Mouse (Mus musculus) limb, embryonic 13.5 days (tissue): ENCODE results near the gene H13. TPM values are rescaled to one million over a fixed set of nuclear protein-coding genes. Genes with fewer than 3 reads are reported as not detected.
"Not testable (repeated sequence)": the region's sequence is repeated elsewhere in the genome, so short reads cannot be mapped to it uniquely, and the experiment has no call there.

Experiments used
- ATAC-seq: fragments of 200-750 bp; cut with Nextera tagmentation; 2 replicates; pipeline ENCODE4 v1.8.0; 2017; ENCODE audit warnings: low read depth, moderate number of reproducible peaks, moderate TSS enrichment; ENCODE audit not compliant: low FRiP score
- H3K27ac ChIP-seq: fragments of 300-500 bp; sonication (generic); 2 replicates; pipeline ENCODE4 v1.5.1; 2015; ENCODE audit warnings: inconsistent platforms, mild to moderate bottlenecking, moderate library complexity
- H3K27me3 ChIP-seq: fragments of 300-500 bp; sonication (generic); 2 replicates; pipeline ENCODE4 v1.6.1; 2015; ENCODE audit warnings: mild to moderate bottlenecking, inconsistent platforms
- H3K36me3 ChIP-seq: fragments of 300-500 bp; sonication (generic); 2 replicates; pipeline ENCODE4 v1.6.1; 2015; ENCODE audit warnings: inconsistent platforms, mild to moderate bottlenecking, moderate library complexity
- H3K4me1 ChIP-seq: fragments of 300-500 bp; sonication (generic); 2 replicates; pipeline ENCODE4 v1.6.1; 2015; ENCODE audit warnings: inconsistent platforms
- H3K4me2 ChIP-seq: fragments of 300-500 bp; sonication (generic); replicated peaks from 2 replicates; pipeline ENCODE4 v1.6.1; 2015; ENCODE audit warnings: inconsistent platforms, mild to moderate bottlenecking, moderate library complexity
- H3K4me3 ChIP-seq: fragments of 300-500 bp; sonication (generic); 2 replicates; pipeline ENCODE4 v1.5.1; 2015; ENCODE audit warnings: moderate library complexity, mild to moderate bottlenecking, inconsistent platforms
- H3K9ac ChIP-seq: fragments of 300-500 bp; sonication (generic); 2 replicates; pipeline ENCODE4 v1.6.1; 2015; ENCODE audit warnings: mild to moderate bottlenecking, inconsistent platforms
- H3K9me3 ChIP-seq: fragments of 300-500 bp; sonication (generic); 2 replicates; pipeline ENCODE4 v1.6.1; 2016; ENCODE audit warnings: inconsistent platforms
- WGBS: fragments of 180-500 bp; shearing (Covaris S2); methylation state at CpG from one replicate; pipeline ENCODE4 v1.1.7; 2015; 5-methylcytosine and 5-hydroxymethylcytosine counted together
- polyA plus RNA-seq: library from polyadenylated mRNA; unstranded; fragments of >200 nt; fragmentation: Nextera tagmentation; extraction: Ambion mirVana; gene quantifications from 2 replicates; pipeline ENCODE4 v1.2.1, GENCODE M21; 2015

H13 gene
- polyA plus RNA-seq, 1 experiment from 2014 or later: 159 TPM

DNA sequence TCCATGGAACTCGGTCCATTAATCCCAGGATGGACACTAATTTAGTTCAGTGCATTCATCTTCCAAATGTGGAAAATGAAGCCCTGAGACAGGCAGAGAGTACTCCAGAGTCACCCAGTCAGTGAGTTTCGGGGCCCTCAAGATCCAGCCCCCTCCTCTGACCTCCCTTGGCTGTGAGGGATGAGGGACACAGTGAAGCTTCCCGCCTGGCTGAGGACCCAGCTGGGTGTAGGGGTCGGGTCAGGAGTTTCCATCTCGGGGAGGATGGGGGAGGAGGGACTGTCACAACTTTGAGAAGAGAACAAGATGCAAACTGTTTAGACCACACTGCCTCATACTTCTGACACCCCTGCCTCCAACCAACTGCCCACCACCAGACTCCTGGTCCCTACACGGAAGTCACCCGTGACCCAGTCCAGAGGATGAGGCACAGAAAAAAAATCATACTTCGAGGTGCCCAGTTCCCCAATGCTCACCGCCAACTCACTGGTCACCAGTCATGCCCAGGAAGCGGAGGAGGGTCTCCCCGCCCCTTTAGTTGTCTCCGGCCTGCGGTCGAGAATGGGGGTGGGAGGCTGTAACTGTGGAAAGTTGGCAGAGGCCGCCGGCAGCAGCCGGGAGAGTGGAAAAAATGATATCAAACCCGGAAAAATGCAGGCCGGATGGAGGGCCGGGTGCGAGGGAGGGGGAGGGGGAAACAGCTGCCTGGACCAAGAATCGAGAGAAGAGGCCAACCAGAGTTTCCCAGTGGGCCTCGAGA, 32.8 kb upstream of the H13 start:
- Histone ChIP-seq H3K27ac (peak overlapping the region; percentile 58; the same call in 1 of the 2 replicates), H3K9ac (no peak overlapping the region), H3K9me3 (no peaks in the 10 kb centered on the region), H3K27me3 (peaks cover 8% of the 10 kb centered on the region; the same call in 1 of the 2 replicates), H3K36me3 (no peaks in the 10 kb centered on the region), H3K4me2 (0 out of 2 replicates have a peak overlapping the region, but pooled peaks have one; percentile 9), H3K4me3 (no peak overlapping the region), H3K4me1 (peaks cover 26% of the 10 kb centered on the region)
- ATAC-seq: no peak
- 69% methylated on average over 23 of the region's 23 CpGs for WGBS

DNA sequence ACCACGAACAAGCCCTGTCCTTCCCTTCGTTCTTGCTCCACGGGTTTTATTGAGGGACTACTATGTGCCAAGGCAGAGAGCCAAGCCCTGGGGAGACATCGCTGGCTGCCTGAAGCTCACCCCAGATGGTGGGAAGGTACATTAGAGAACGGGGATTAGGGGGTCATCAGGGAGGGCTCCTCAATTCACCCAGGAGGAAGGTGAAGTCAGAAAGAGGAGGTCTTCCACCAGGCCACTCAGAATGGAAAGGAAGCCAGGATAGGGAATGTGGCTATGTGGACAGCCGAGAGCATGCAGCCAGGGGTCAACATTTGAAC, 32.3 kb upstream of the H13 start:
- H3K27ac ChIP-seq: peak overlapping the region; percentile 55; the same call in 1 of the 2 replicates
- 76% methylated on average over 6 of the region's 6 CpGs for WGBS
- H3K9me3 ChIP-seq: no peaks in the 10 kb centered on the region
- no peak overlapping the region for H3K9ac ChIP-seq
- H3K4me1 ChIP-seq: peaks cover 26% of the 10 kb centered on the region
- H3K4me2 ChIP-seq: no peak overlapping the region
- peaks cover 8% of the 10 kb centered on the region; the same call in 1 of the 2 replicates for H3K27me3 ChIP-seq
- ATAC-seq: no peak
- H3K36me3 ChIP-seq: no peaks in the 10 kb centered on the region
- H3K4me3 ChIP-seq: no peak overlapping the region

DNA sequence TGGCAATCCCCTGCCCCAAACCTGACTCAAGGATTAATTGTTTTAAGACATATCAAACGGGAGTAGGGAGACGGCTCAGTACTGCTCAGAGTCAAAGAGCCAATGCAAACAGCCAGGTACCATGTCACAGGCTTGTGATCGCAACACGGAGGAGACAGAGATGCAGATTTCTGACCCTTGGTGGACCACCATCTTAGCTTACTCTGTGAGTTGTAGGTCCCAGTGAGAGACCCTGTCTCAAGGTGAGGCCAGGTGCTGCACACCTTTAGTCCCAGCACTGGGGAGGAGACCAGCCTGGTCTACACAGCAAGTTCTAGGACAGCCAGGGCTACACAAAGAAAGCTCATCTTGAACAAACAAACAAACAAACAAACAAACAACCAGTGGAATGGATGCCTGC, 31.9 kb upstream of the H13 start:
- H3K36me3 ChIP-seq: no peaks in the 10 kb centered on the region
- H3K27me3 ChIP-seq: peaks cover 8% of the 10 kb centered on the region; the same call in 1 of the 2 replicates
- H3K4me1 ChIP-seq: peaks cover 22% of the 10 kb centered on the region
- no peak overlapping the region for H3K4me2 ChIP-seq
- WGBS: 80% methylated on average over 4 of the region's 4 CpGs
- no peak for ATAC-seq
- H3K4me3 ChIP-seq: no peak overlapping the region
- no peak overlapping the region for H3K27ac ChIP-seq
- no peaks in the 10 kb centered on the region for H3K9me3 ChIP-seq
- H3K9ac ChIP-seq: no peak overlapping the region

GRCm38 (mm10) chr2:152638865-152639264, 30.4 kb upstream of the H13 start:
- Histone ChIP-seq H3K9me3 (no peaks in the 10 kb centered on the region), H3K27me3 (peaks cover 5% of the 10 kb centered on the region; the same call in 1 of the 2 replicates), H3K27ac (no peak overlapping the region), H3K9ac (no peak overlapping the region), H3K36me3 (no peaks in the 10 kb centered on the region), H3K4me2 (no peak overlapping the region), H3K4me1 (peaks cover 12% of the 10 kb centered on the region; the same call in 1 of the 2 replicates), H3K4me3 (no peak overlapping the region)
- no peak for ATAC-seq
- WGBS: 63% methylated on average over 6 of the region's 6 CpGs

- Histone ChIP-seq H3K9ac (no peak overlapping the region), H3K4me3 (no peak overlapping the region), H3K36me3 (no peaks in the 10 kb centered on the region), H3K27me3 (peaks cover 1% of the 10 kb centered on the region; the same call in 1 of the 2 replicates), H3K4me1 (peaks cover 12% of the 10 kb centered on the region; the same call in 1 of the 2 replicates), H3K27ac (no peak overlapping the region; the same call in 1 of the 2 replicates), H3K4me2 (no peak overlapping the region), H3K9me3 (no peaks in the 10 kb centered on the region)
- ATAC-seq: no peak
- WGBS: 42% methylated on average over 11 of the region's 11 CpGs
Observed at GRCm38 (mm10) chr2:152639406-152640113, 29.7 kb upstream of the H13 start.

GRCm38 (mm10) chr2:152652901-152653620, 16.2 kb upstream of the H13 start:
- H3K36me3 ChIP-seq: no peaks in the 10 kb centered on the region
- 69% methylated on average over 10 of the region's 10 CpGs for WGBS
- no peak for ATAC-seq

GRCm38 (mm10) chr2:152653874-152654715, 15.2 kb upstream of the H13 start:
- no peaks in the 10 kb centered on the region for H3K9me3 ChIP-seq
- H3K27me3 ChIP-seq: no peaks in the 10 kb centered on the region
- no peak overlapping the region for H3K27ac ChIP-seq
- H3K36me3 ChIP-seq: no peaks in the 10 kb centered on the region
- WGBS: 44% methylated on average over 14 of the region's 14 CpGs
- H3K4me2 ChIP-seq: no peak overlapping the region
- ATAC-seq: no peak
- no peak overlapping the region for H3K9ac ChIP-seq
- no peaks in the 10 kb centered on the region for H3K4me1 ChIP-seq
- no peak overlapping the region for H3K4me3 ChIP-seq

More at GRCm38 (mm10) chr2:152652901-152653620, 16.2 kb upstream of the H13 start:
- Histone ChIP-seq H3K27me3 (no peaks in the 10 kb centered on the region), H3K4me2 (no peak overlapping the region), H3K9me3 (no peaks in the 10 kb centered on the region), H3K4me1 (no peaks in the 10 kb centered on the region), H3K27ac (no peak overlapping the region), H3K4me3 (no peak overlapping the region), H3K9ac (no peak overlapping the region)

DNA sequence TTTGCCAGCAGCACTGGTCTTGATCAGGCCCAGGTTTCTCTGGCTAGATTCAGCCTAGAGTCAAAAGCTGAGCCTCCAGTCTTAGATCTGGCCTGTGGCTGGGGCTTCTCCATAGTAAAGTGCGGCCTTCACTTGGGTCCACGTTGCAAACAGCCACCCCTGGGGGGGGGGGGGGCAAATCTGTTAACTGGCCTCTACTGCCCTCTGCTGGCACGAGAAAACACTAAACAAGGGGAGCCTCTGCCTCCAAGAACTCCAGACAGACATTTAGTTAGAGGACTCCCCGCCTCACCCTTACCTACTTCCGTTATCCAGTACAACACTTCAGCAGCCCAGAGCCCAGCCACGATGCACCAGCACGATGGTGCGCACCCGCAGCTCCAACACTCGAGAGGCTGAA, 11.9 kb upstream of the H13 start:
- Histone ChIP-seq H3K4me3 (no peak overlapping the region), H3K4me2 (no peak overlapping the region), H3K4me1 (no peaks in the 10 kb centered on the region), H3K9me3 (no peaks in the 10 kb centered on the region), H3K9ac (no peak overlapping the region), H3K36me3 (no peaks in the 10 kb centered on the region), H3K27ac (no peak overlapping the region), H3K27me3 (no peaks in the 10 kb centered on the region)
- no peak for ATAC-seq
- 62% methylated on average over 10 of the region's 10 CpGs for WGBS

- Histone ChIP-seq H3K36me3 (no peaks in the 10 kb centered on the region), H3K4me1 (no peaks in the 10 kb centered on the region), H3K4me3 (no peak overlapping the region), H3K9ac (no peak overlapping the region), H3K27me3 (0 out of 2 replicates have a peak, but pooled peaks cover 2% of the 10 kb centered on the region), H3K27ac (no peak overlapping the region), H3K4me2 (no peak overlapping the region), H3K9me3 (no peaks in the 10 kb centered on the region)
- ATAC-seq: no peak
- WGBS: 76% methylated on average over 6 of the region's 6 CpGs
Observed at GRCm38 (mm10) chr2:152661163-152661562, 8.1 kb upstream of the H13 start.

GRCm38 (mm10) chr2:152666191-152666590, 3.1 kb upstream of the H13 start:
- WGBS: 66% methylated on average over 3 of the region's 3 CpGs
- not testable (repeated sequence) for H3K36me3 ChIP-seq, H3K4me3 ChIP-seq, H3K4me2 ChIP-seq, ATAC-seq, H3K27ac ChIP-seq, H3K27me3 ChIP-seq, H3K9ac ChIP-seq, H3K9me3 ChIP-seq
- peaks cover 10% of the 10 kb centered on the region for H3K4me1 ChIP-seq

DNA sequence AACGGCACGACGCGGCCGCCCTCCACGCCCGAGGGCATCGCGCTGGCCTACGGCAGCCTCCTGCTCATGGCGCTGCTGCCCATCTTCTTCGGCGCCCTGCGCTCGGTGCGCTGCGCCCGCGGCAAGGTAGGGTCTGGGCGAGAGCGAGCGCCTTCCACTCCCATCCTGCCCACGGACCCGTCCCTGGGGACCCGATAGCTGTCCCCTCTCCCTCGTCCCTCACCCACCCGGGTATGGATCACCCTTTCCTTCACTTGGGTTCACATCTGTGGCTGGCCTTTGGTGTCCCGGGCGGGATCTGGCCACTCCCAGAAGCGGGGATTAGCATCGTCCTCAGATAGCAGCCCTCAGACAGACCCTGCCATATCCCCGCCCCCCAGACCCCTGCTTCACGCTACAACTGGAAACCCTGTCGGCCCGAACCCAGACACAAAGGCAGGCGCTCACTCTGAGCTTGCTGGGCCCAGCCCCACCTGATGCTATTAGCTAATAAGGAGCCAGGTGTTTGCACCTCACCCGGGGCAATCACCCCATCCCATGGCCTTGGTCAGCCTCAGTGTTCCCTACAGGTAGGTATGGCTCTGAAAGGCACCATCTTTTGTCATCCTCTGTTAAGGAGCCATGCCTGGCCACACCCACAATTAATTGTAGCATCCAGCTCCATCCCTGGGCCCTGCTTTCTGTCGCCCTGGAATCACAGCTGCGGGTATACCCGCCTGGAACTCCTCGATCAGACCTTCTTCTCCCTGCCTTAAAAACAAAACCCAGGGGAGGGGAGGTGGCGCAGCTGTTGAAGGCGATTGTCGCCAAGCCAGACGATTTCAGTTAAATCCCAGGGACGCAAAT, 601 bp downstream of the H13 start:
- no peaks in the 10 kb centered on the region for H3K9me3 ChIP-seq
- H3K4me3 ChIP-seq: peak overlapping the region; percentile 98
- H3K36me3 ChIP-seq: peaks cover 26% of the 10 kb centered on the region
- peak overlapping the region; percentile 98 for H3K9ac ChIP-seq
- ATAC-seq: peak; percentile 80
- H3K27me3 ChIP-seq: no peaks in the 10 kb centered on the region
- peak overlapping the region; percentile 98 for H3K27ac ChIP-seq
- H3K4me2 ChIP-seq: peak overlapping the region; percentile 78
- WGBS: under 1% methylated on average over 46 of the region's 46 CpGs
- H3K4me1 ChIP-seq: peaks cover 44% of the 10 kb centered on the region
